In the genomic region with DNA sequence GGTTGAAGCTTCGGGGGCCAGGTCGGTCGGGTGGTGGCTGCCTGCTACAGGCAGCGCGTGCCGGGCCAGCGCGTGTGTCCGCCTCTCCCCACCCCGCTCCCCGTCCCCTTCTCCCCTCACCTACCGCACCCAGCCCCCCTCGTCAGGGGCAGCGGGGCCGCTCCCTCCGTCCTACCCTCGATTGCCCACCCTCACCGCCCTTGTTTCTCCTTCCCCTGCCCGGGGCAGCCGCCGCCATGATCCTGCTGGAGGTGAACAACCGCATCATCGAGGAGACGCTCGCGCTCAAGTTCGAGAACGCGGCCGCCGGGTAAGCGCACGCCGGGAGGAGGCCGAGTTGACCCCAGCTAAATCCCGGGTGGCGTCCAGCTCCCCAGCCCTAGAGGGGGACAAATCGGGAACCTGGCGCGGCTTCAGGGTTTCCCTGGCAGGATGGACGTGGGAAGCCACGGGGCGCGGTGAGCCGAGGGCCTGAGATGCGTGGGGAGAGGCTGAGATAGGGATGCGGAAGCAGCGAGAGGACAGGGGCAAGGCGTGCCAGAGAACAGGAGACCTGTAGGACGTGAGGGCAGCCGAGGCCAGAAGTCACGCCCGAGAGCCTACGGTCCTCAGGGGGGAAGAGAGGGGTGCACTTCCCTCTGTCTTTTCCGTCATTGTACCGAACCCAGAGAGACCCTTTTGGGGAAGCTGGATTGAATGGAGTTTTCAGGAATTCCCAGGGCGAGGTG, we compare ENCODE assay signal across 8 mouse cellular contexts. TPM values are rescaled to one million over a fixed set of nuclear protein-coding genes. Genes with fewer than 3 reads are reported as not detected.
DNase-seq lines count a peak whose midpoint lies in the region; ATAC-seq and TF ChIP-seq lines count a peak whose summit lies in the region.

No protein-coding gene starts in this region.

- no peak for TF ChIP-seq CTCF in liver, postnatal 0 days (IDR thresholded peaks at IDR 0.05; ENCODE audit: low read depth)

- H3K27ac ChIP-seq in intestine, embryonic 16.5 days (ENCODE audit: low read length): peak overlapping the region; percentile 93
- peak overlapping the region; percentile 99 for H3K27ac ChIP-seq in liver, postnatal 0 days (ENCODE audit: low read depth)

- no peaks in the 10 kb centered on the region for H3K36me3 ChIP-seq in intestine, embryonic 16.5 days (ENCODE audit: control insufficient read depth, insufficient read depth, low read length)
- H3K36me3 ChIP-seq in liver, postnatal 0 days (replicated peaks; ENCODE audit: insufficient read depth, low read length): no peaks in the 10 kb centered on the region; the same call in 1 of the 2 replicates

- peak; percentile 36 to 38 for DNase-seq in left cerebral cortex, adult 18-20 months (ENCODE audit: low spot score in 2 of 2)
- DNase-seq in left cerebral cortex, adult 11 months (ENCODE audit: low spot score): no peak
- peak; percentile 22 for DNase-seq in gastrocnemius, postnatal 25 days
- DNase-seq in liver, postnatal 0 days: peak; percentile 74
- peak; percentile 71 for DNase-seq in neural tube, embryonic 10.5 days (ENCODE audit: extremely low spot score, low spot score)
- peak; percentile 26 to 50 for DNase-seq in urinary bladder, postnatal 36 days (ENCODE audit: low spot score in 2 of 2)

- no peak for TF ChIP-seq EP300 in liver, postnatal 0 days (IDR thresholded peaks at IDR 0.05; ENCODE audit: low read depth)

- H3K4me3 ChIP-seq in intestine, embryonic 16.5 days (ENCODE audit: low read length): peak overlapping the region; percentile 98
- H3K4me3 ChIP-seq in liver, postnatal 0 days (ENCODE audit: low read depth, low read length): peak overlapping the region; percentile 99

- under 1% methylated on average over 54 of the region's 57 CpGs for WGBS in intestine, embryonic 16.5 days
- under 1% methylated on average over 47 of the region's 57 CpGs for WGBS in liver, postnatal 0 days (ENCODE audit: insufficient replicate concordance)

- H3K27me3 ChIP-seq in intestine, embryonic 16.5 days (replicated peaks; ENCODE audit: control insufficient read depth, insufficient read depth, low read length): no peaks in the 10 kb centered on the region
- H3K27me3 ChIP-seq in liver, postnatal 0 days (ENCODE audit: insufficient read depth, low read length): no peaks in the 10 kb centered on the region

- no peaks in the 10 kb centered on the region for H3K9me3 ChIP-seq in intestine, embryonic 16.5 days (ENCODE audit: control insufficient read depth, low read length)
- H3K9me3 ChIP-seq in liver, postnatal 0 days (ENCODE audit: low read length): no peaks in the 10 kb centered on the region

- peak; percentile 50 for ATAC-seq in common myeloid progenitor, adult 5-6 weeks (replicated peaks; ENCODE audit: low read depth, poor library complexity, severe bottlenecking)
- peak; percentile 61 for ATAC-seq in intestine, embryonic 16.5 days
- ATAC-seq in liver, postnatal 0 days: peak; percentile 44

- peak overlapping the region; percentile 99 for H3K9ac ChIP-seq in intestine, embryonic 16.5 days (ENCODE audit: low read depth, low read length)
- H3K9ac ChIP-seq in liver, postnatal 0 days (replicated peaks): peak overlapping the region; percentile 97

- peak overlapping the region; percentile 68 for H3K4me2 ChIP-seq in intestine, embryonic 16.5 days (ENCODE audit: low read depth, low read length)
- peak overlapping the region; percentile 93 for H3K4me2 ChIP-seq in liver, postnatal 0 days (ENCODE audit: low read depth, low read length)

- H3K4me1 ChIP-seq in intestine, embryonic 16.5 days (ENCODE audit: control insufficient read depth, insufficient read depth, low read length): peaks cover 31% of the 10 kb centered on the region
- H3K4me1 ChIP-seq in liver, postnatal 0 days (ENCODE audit: insufficient read depth): peaks cover 37% of the 10 kb centered on the region

RNA-seq across cellular contexts. Expression of a gene that starts 0.9 kb away (rescaled TPM):
- 100 to 1,000 TPM; 244 to 263 TPM for total RNA-seq in left cerebral cortex, adult 18-20 months (2021)
- 298 and 302 TPM in 2 replicates for total RNA-seq in common myeloid progenitor, adult 5-6 weeks (2017)
- 10 to 100 TPM; 62.7 to 70.6 TPM for total RNA-seq in gastrocnemius, postnatal 25 days (2021)
- polyA plus RNA-seq in intestine, embryonic 16.5 days (2015; fragmentation: Nextera tagmentation; extraction: Ambion mirVana): 556 and 575 TPM in 2 replicates
- 238 and 254 TPM in 2 replicates for polyA plus RNA-seq in liver, postnatal 0 days (2015; fragmentation: Nextera tagmentation; extraction: Ambion mirVana)

RNA-seq across cellular contexts. Expression of a gene that starts 41.6 kb away (rescaled TPM):
- not detected for total RNA-seq in left cerebral cortex, adult 18-20 months (2021)
- total RNA-seq in common myeloid progenitor, adult 5-6 weeks (2017): not detected in 2 replicates
- not detected for total RNA-seq in gastrocnemius, postnatal 25 days (2021)
- 2.6 and 2.7 TPM in 2 replicates for polyA plus RNA-seq in intestine, embryonic 16.5 days (2015; fragmentation: Nextera tagmentation; extraction: Ambion mirVana)
- 0.20 and 0.22 TPM in 2 replicates for polyA plus RNA-seq in liver, postnatal 0 days (2015; fragmentation: Nextera tagmentation; extraction: Ambion mirVana)

RNA-seq across cellular contexts. Expression of a gene that starts 42.3 kb away (rescaled TPM):
- not detected for total RNA-seq in left cerebral cortex, adult 18-20 months (2021)
- not detected in 2 replicates for total RNA-seq in common myeloid progenitor, adult 5-6 weeks (2017)
- not detected for total RNA-seq in gastrocnemius, postnatal 25 days (2021)
- not detected in 2 replicates for polyA plus RNA-seq in intestine, embryonic 16.5 days (2015; fragmentation: Nextera tagmentation; extraction: Ambion mirVana)
- polyA plus RNA-seq in liver, postnatal 0 days (2015; fragmentation: Nextera tagmentation; extraction: Ambion mirVana): not detected in 2 replicates

RNA-seq across cellular contexts. Expression of a gene that starts 47.8 kb away (rescaled TPM):
- total RNA-seq in left cerebral cortex, adult 18-20 months (2021): 100 to 1,000 TPM; 141 to 150 TPM
- 84.2 and 100 TPM in 2 replicates for total RNA-seq in common myeloid progenitor, adult 5-6 weeks (2017)
- total RNA-seq in gastrocnemius, postnatal 25 days (2021): 10 to 100 TPM; 63.6 to 65.8 TPM
- polyA plus RNA-seq in intestine, embryonic 16.5 days (2015; fragmentation: Nextera tagmentation; extraction: Ambion mirVana): 246 and 256 TPM in 2 replicates
- polyA plus RNA-seq in liver, postnatal 0 days (2015; fragmentation: Nextera tagmentation; extraction: Ambion mirVana): 105 and 109 TPM in 2 replicates

RNA-seq across cellular contexts. Expression of a gene that starts 48.0 kb away (rescaled TPM):
- total RNA-seq in left cerebral cortex, adult 18-20 months (2021): 100 to 1,000 TPM; 179 TPM
- 11.6 and 17.2 TPM in 2 replicates for total RNA-seq in common myeloid progenitor, adult 5-6 weeks (2017)
- total RNA-seq in gastrocnemius, postnatal 25 days (2021): 10 to 100 TPM; 56.7 to 58.0 TPM
- polyA plus RNA-seq in intestine, embryonic 16.5 days (2015; fragmentation: Nextera tagmentation; extraction: Ambion mirVana): 139 and 148 TPM in 2 replicates
- polyA plus RNA-seq in liver, postnatal 0 days (2015; fragmentation: Nextera tagmentation; extraction: Ambion mirVana): 46.7 and 50.0 TPM in 2 replicates
